Mouse (Mus musculus) liver, embryonic 16.5 days (tissue): ENCODE results near the gene Gm49318. TPM values are rescaled to one million over a fixed set of nuclear protein-coding genes. Genes with fewer than 3 reads are reported as not detected.
"Not testable (repeated sequence)": the region's sequence is repeated elsewhere in the genome, so short reads cannot be mapped to it uniquely, and the experiment has no call there.

ENCODE experiments used
- ATAC-seq: fragments of 200-750 bp; cut with Nextera tagmentation; 2 replicates; pipeline ENCODE4 v1.8.0; 2017; ENCODE audit warnings: low read depth, mild to moderate bottlenecking, moderate number of reproducible peaks, moderate library complexity
- H3K27ac ChIP-seq: fragments of 300-500 bp; sonication (generic); 2 replicates; pipeline ENCODE4 v1.5.1; 2014; ENCODE audit warnings: mild to moderate bottlenecking, low read length
- H3K27me3 ChIP-seq: fragments of 300-500 bp; sonication (generic); 2 replicates; pipeline ENCODE4 v1.6.1; 2014; ENCODE audit warnings: low read depth, low read length, mixed read lengths; ENCODE audit not compliant: control insufficient read depth, insufficient read depth
- H3K36me3 ChIP-seq: fragments of 300-500 bp; sonication (generic); 2 replicates; pipeline ENCODE4 v1.6.1; 2014; ENCODE audit warnings: mild to moderate bottlenecking; ENCODE audit not compliant: control insufficient read depth, insufficient read depth
- H3K4me1 ChIP-seq: fragments of 300-500 bp; sonication (generic); 2 replicates; pipeline ENCODE4 v1.6.1; 2014; ENCODE audit warnings: low read depth, low read length, mixed read lengths; ENCODE audit not compliant: control insufficient read depth
- H3K4me2 ChIP-seq: fragments of 300-500 bp; sonication (generic); 2 replicates; pipeline ENCODE4 v1.6.1; 2014; ENCODE audit warnings: low read depth, low read length, mixed read lengths
- H3K4me3 ChIP-seq: fragments of 300-500 bp; sonication (generic); 2 replicates; pipeline ENCODE4 v1.5.1; 2014; ENCODE audit warnings: low read depth, mild to moderate bottlenecking, low read length
- H3K9ac ChIP-seq: fragments of 300-500 bp; sonication (generic); 2 replicates; pipeline ENCODE4 v1.6.1; 2014; ENCODE audit warnings: low read depth, low read length
- H3K9me3 ChIP-seq: fragments of 300-500 bp; sonication (generic); replicated peaks from 2 replicates; pipeline ENCODE4 v1.6.1; 2016; ENCODE audit warnings: low read length; ENCODE audit not compliant: control insufficient read depth
- WGBS: fragments of 180-500 bp; shearing (Covaris S2); extraction: QIAGEN DNeasy Blood & Tissue Kit; methylation state at CpG from one replicate; pipeline ENCODE4 v1.1.7; 2014; ENCODE audit not compliant: insufficient replicate concordance; 5-methylcytosine and 5-hydroxymethylcytosine counted together
- polyA plus RNA-seq: library from polyadenylated mRNA; unstranded; fragments of >200 nt; fragmentation: Nextera tagmentation; extraction: Ambion mirVana; gene quantifications from 2 replicates; pipeline ENCODE4 v1.2.1, GENCODE M21; 2015

Gene Gm49318
- polyA plus RNA-seq, 1 experiment from 2014 or later: not detected

- peaks cover 8% of the 10 kb centered on the region for H3K4me1 ChIP-seq
- no peak for ATAC-seq
- H3K27ac ChIP-seq: no peak overlapping the region
- H3K4me3 ChIP-seq: peak overlapping the region; percentile 79
- no peaks in the 10 kb centered on the region for H3K9me3 ChIP-seq
- peak overlapping the region; percentile 81 for H3K4me2 ChIP-seq
- no peaks in the 10 kb centered on the region for H3K27me3 ChIP-seq
- peak overlapping the region; percentile 77 for H3K9ac ChIP-seq
- WGBS: 21% methylated on average over 4 of the region's 4 CpGs
- no peaks in the 10 kb centered on the region for H3K36me3 ChIP-seq
These were observed 13.6 kb upstream of the Gm49318 start for GRCm38 (mm10) chr9:22084667-22085021.

GRCm38 (mm10) chr9:22076223-22076622 is 5.2 kb upstream of the Gm49318 start:
- Histone ChIP-seq H3K9ac (no peak overlapping the region), H3K4me2 (no peak overlapping the region), H3K9me3 (no peaks in the 10 kb centered on the region), H3K27ac (no peak overlapping the region), H3K4me3 (no peak overlapping the region), H3K36me3 (no peaks in the 10 kb centered on the region; the same call in 1 of the 2 replicates), H3K27me3 (no peaks in the 10 kb centered on the region), H3K4me1 (peaks cover 6% of the 10 kb centered on the region)
- ATAC-seq: no peak
- WGBS: 87% methylated on average over 23 of the region's 23 CpGs

DNA sequence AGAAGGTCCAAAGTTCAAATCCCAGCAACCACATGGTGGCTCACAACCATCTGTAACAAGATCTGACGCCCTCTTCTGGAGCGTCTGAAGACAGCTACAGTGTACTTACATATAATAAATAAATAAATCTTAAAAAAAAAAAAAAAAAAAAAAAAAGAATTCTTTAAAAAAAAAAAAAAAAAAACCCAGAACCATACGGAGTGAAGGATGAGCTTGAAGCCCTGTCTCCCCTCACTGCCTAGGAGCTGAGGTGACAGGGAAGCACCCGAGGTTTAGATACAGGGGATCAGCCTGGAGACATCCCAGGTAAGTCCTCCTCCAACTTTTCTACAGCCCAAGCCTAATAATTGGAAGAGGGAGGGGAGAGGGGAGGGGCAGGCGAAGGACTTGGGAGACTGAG is 4.7 kb upstream of the Gm49318 start:
- not testable (repeated sequence) for H3K27ac ChIP-seq, H3K4me2 ChIP-seq, H3K9me3 ChIP-seq, H3K4me1 ChIP-seq, H3K9ac ChIP-seq, ATAC-seq, H3K36me3 ChIP-seq, H3K4me3 ChIP-seq, H3K27me3 ChIP-seq
- WGBS: 66% methylated on average over 5 of the region's 5 CpGs

GRCm38 (mm10) chr9:22072276-22072675 is 1.2 kb upstream of the Gm49318 start:
- Histone ChIP-seq H3K9ac (no peak overlapping the region), H3K4me2 (no peak overlapping the region), H3K9me3 (no peaks in the 10 kb centered on the region), H3K27me3 (no peaks in the 10 kb centered on the region), H3K4me3 (no peak overlapping the region), H3K4me1 (peaks cover 9% of the 10 kb centered on the region), H3K27ac (no peak overlapping the region), H3K36me3 (no peaks in the 10 kb centered on the region; the same call in 1 of the 2 replicates)
- ATAC-seq: no peak
- WGBS: 85% methylated on average over 4 of the region's 4 CpGs

- no peak for ATAC-seq
- H3K36me3 ChIP-seq: peaks cover 2% of the 10 kb centered on the region; the same call in 1 of the 2 replicates
- 57% methylated on average over 4 of the region's 4 CpGs for WGBS
- H3K9ac ChIP-seq: peak overlapping the region; percentile 91
- no peaks in the 10 kb centered on the region for H3K9me3 ChIP-seq
- H3K27me3 ChIP-seq: no peaks in the 10 kb centered on the region
- H3K4me2 ChIP-seq: peak overlapping the region; percentile 75
- peak overlapping the region; percentile 95 for H3K27ac ChIP-seq
- H3K4me1 ChIP-seq: peaks cover 14% of the 10 kb centered on the region
- peak overlapping the region; percentile 89 for H3K4me3 ChIP-seq
These were observed 1.0 kb downstream of the Gm49318 start for GRCm38 (mm10) chr9:22069881-22070553.

- Histone ChIP-seq H3K4me2 (no peak overlapping the region), H3K4me1 (peaks cover 14% of the 10 kb centered on the region), H3K27me3 (no peaks in the 10 kb centered on the region), H3K9me3 (no peaks in the 10 kb centered on the region), H3K4me3 (no peak overlapping the region), H3K9ac (no peak overlapping the region), H3K36me3 (peaks cover 5% of the 10 kb centered on the region; the same call in 1 of the 2 replicates), H3K27ac (no peak overlapping the region)
- WGBS: 80% methylated on average over 5 of the region's 5 CpGs
- no peak for ATAC-seq
These were observed 3.9 kb downstream of the Gm49318 start for GRCm38 (mm10) chr9:22067195-22067594.

GRCm38 (mm10) chr9:22066433-22066832 is 4.6 kb downstream of the Gm49318 start:
- WGBS: 58% methylated on average over 3 of the region's 3 CpGs
- Histone ChIP-seq H3K4me3 (no peak overlapping the region), H3K9me3 (no peaks in the 10 kb centered on the region), H3K27ac (no peak overlapping the region), H3K27me3 (no peaks in the 10 kb centered on the region), H3K4me1 (peaks cover 8% of the 10 kb centered on the region), H3K9ac (no peak overlapping the region), H3K4me2 (no peak overlapping the region), H3K36me3 (peaks cover 5% of the 10 kb centered on the region; the same call in 1 of the 2 replicates)
- no peak for ATAC-seq

- Histone ChIP-seq H3K4me3 (peak overlapping the region; percentile 26; the same call in 1 of the 2 replicates), H3K27me3 (no peaks in the 10 kb centered on the region), H3K27ac (peak overlapping the region; percentile 68), H3K4me2 (no peak overlapping the region; the same call in 1 of the 2 replicates), H3K9ac (no peak overlapping the region), H3K9me3 (no peaks in the 10 kb centered on the region), H3K4me1 (peaks cover 7% of the 10 kb centered on the region), H3K36me3 (peaks cover 5% of the 10 kb centered on the region; the same call in 1 of the 2 replicates)
- ATAC-seq: peak; percentile 60
- 83% methylated on average over 11 of the region's 11 CpGs for WGBS
These were observed 5.4 kb downstream of the Gm49318 start for GRCm38 (mm10) chr9:22065642-22066041.

GRCm38 (mm10) chr9:22064341-22064740 is 6.7 kb downstream of the Gm49318 start:
- no peaks in the 10 kb centered on the region for H3K9me3 ChIP-seq
- H3K9ac ChIP-seq: no peak overlapping the region
- no peaks in the 10 kb centered on the region for H3K27me3 ChIP-seq
- no peak overlapping the region for H3K4me3 ChIP-seq
- WGBS: 75% methylated on average over 3 of the region's 3 CpGs
- H3K27ac ChIP-seq: no peak overlapping the region
- peaks cover 4% of the 10 kb centered on the region; the same call in 1 of the 2 replicates for H3K4me1 ChIP-seq
- H3K4me2 ChIP-seq: no peak overlapping the region
- peaks cover 10% of the 10 kb centered on the region for H3K36me3 ChIP-seq
- no peak for ATAC-seq
